Mouse (Mus musculus) megakaryocyte, adult 5-6 weeks (primary cell): ENCODE measurements around the gene Foxp1. TPM values are rescaled to one million over a fixed set of nuclear protein-coding genes. Genes with fewer than 3 reads are reported as not detected.

Experiments
- ATAC-seq: 2 replicates; pipeline ENCODE4 v1.8.0; 2016; ENCODE audit warnings: mild to moderate bottlenecking, inconsistent platforms; ENCODE audit not compliant: poor library complexity, severe bottlenecking
- total RNA-seq, 2 experiments: library from RNA; stranded (forward) in 1 of 2; stranded (reverse) in 1 of 2; fragments of 153-499, 151-499 nt in 1 of 2; fragments of 221-1000, 200-1000 nt in 1 of 2; gene quantifications; 2 replicates each; pipeline versions ENCODE4 v1.2.3 to v1.2.4; 2015 to 2017

Foxp1 gene
- total RNA-seq, 2 experiments from 2014 or later: 59.5 to 85.2 TPM

GRCm38 (mm10) chr6:99521038-99521640 is 1.4 kb downstream of the Foxp1 start:
- ATAC-seq: peak; percentile 21

- ATAC-seq: no peak
Observed at GRCm38 (mm10) chr6:99520676-99521037, 1.9 kb downstream of the Foxp1 start.

GRCm38 (mm10) chr6:99519806-99520675 is 2.5 kb downstream of the Foxp1 start:
- no peak for ATAC-seq

GRCm38 (mm10) chr6:99519052-99519451 is 3.5 kb downstream of the Foxp1 start:
- ATAC-seq: no peak; the same call in 1 of the 2 replicates

GRCm38 (mm10) chr6:99515667-99516199 is 6.8 kb downstream of the Foxp1 start:
- ATAC-seq: no peak

- no peak for ATAC-seq
Observed at GRCm38 (mm10) chr6:99511862-99512261, 10.7 kb downstream of the Foxp1 start.

DNA sequence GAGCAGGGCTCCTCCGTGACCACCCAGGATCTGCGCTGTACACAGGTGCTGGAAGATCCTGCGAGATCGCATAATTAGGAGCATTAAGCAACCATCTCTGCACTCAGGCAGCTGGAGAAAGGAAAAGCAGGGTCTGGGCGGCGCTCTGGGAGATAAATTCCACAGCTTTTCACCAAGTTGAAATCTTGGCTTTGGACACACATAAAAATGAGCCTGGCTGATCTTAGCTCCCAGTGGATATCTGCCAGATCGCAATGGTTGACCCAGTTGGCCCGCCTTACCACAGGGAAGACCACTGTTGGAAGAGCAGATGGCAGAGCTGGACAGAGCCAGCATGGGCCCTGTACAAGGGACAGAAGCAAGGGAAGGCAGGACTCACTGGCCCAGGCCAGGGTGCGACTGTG is 13.3 kb downstream of the Foxp1 start:
- ATAC-seq: no peak

DNA sequence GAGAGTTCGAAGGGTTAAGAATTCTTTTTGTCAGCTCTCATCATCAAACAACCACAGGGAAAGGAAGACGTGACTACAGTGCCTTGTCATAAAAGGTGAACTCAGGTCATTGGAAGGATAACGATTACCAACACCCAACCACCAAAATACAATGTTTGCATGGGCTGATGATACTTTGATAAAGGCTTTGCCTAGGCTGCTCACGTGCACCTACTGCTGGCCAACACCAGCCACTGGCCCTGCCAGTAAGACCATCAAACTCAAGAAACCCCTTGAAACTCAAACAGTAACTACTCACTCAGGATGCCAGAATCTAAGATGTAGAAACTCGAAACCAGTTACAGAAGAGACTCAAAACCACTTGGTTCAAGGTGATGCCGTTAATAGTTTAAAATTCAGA is 15.7 kb downstream of the Foxp1 start:
- ATAC-seq: no peak

- ATAC-seq: no peak
Observed at GRCm38 (mm10) chr6:99503741-99504140, 18.8 kb downstream of the Foxp1 start.

DNA sequence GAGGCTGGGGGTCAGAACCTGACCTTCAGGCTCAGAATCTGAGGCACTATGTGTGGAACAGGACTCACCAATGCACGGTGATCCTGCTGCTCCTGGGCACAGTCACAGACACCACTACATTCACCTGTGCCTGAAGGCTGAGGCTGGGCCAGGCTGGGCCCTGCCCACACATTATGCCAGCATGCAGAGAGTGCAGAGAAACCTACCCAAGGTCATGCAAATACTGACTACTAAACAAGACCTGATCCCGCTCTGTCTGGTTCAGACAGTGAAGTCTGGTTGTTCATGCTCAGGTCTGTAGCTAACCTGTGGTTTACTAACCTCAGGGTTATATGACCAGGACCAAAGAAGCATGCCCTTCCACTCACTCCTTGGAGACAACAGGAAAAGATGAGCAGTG is 19.8 kb downstream of the Foxp1 start:
- ATAC-seq: no peak

- peak; percentile 86 for ATAC-seq
Observed at GRCm38 (mm10) chr6:99502314-99502713, 20.2 kb downstream of the Foxp1 start.

DNA sequence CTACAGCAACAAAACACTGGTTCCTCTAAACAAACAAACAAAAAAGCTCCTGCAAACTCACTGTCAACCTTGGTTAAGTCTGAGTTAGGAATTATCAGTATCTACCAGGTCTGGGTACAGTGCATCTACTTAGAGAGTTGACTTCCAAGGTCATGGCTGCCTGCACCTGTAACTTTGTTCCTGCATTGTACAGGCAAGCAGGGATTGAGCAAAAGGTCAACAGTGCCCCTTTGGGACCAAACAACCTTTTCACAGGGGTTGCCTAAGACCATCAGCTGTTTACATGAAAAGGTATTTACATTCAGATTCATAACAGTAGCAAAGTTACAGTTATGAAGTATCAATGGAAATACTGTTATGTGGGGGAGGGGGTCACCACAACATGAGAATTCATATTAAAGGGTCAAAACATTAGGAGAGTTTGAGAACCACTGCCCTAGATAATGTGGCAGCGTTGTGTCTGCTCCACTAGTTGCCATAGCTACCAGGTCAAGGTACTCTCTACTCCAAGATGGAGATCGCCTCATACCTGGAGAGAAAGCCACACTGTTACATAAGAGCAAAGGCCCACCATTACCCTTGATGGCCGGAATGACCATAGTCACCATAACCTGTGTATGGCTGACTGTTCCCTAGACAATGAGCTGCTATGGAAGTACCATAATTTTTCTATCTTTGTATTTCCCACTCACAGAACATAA is 21.8 kb downstream of the Foxp1 start:
- ATAC-seq: no peak

GRCm38 (mm10) chr6:99498082-99498481 is 24.4 kb downstream of the Foxp1 start:
- ATAC-seq: no peak

DNA sequence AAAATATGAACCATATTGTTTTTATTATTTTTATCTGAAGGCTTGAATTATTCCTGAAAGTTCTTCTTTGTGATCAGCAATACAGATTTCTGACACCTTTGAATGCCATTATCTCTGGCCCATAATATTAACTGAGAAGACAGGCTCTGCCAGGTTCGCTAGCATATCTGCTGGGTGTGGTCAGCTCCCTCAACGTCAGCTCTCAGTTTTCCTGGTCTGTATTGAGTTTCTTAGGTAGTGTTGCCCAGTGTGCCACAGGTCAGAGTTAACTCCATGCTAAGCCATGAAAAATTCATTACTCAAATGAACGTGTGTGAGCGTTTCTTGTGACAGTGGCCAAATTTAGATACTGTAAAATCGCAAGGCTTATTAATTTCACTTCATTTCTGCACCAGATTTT is 26.4 kb downstream of the Foxp1 start:
- no peak for ATAC-seq

DNA sequence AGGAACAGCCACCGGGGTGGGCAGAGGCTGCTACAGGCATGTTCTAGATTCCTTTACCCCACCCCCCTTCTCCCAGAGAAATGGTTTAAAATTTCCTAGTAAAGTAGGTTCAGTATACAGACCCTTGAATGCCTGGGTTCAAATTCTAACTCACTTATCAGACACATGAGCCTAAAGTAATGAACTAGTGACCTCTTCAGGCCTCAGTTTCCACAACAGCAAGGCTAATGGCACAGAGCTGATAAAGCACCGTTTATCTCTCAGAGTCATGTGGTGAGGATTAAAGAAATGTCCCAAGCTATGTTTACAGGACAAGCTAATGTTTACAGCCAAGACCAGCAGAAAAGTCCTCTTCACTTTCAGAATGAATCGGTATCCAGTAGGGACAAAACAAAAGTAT is 29.6 kb downstream of the Foxp1 start:
- no peak for ATAC-seq

DNA sequence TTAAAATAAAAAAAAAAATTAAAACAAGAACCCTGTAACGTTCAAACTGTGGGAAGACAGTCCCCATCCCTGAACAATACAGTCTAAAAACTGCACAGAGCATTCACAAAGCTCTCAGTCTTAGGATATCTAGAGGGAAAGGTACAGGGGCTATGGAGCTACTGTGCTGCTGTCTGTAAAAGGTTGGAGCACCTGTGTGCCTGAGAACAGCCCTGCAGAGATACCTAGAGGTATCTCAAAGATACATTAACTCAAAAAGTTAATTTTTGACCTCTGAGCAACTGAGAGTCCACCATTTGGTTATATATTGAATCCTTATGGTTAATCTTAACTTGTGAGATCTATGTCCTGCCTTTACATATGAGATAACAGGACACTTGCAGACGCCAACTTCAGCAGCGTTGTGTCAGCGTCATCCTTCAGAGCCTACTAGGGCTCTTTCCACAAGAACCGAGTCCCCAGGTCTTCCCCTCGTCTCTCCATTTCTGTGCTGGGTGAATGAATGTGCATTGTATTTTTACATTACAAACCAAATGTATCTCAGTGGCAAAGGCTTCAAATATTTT is 30.5 kb downstream of the Foxp1 start:
- no peak for ATAC-seq

DNA sequence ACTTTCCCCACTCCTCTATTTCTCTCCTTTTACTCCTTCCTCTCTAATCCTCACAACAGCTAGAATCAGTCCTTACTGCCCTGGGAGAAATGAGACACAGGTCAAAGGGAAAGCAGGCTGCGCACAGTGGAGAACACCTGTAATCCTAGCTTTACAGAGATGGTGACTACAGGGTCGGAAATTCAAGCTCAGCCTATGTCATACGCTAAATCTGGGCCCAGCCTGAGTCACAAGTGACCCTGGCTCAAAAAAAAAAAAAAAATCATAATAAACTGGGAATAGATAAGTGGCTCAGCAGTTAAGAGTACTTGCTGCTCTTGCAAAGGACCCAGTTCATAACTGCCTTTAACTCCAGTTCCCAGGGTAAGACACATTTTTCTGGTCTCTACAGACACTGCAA is 31.4 kb downstream of the Foxp1 start:
- no peak for ATAC-seq

DNA sequence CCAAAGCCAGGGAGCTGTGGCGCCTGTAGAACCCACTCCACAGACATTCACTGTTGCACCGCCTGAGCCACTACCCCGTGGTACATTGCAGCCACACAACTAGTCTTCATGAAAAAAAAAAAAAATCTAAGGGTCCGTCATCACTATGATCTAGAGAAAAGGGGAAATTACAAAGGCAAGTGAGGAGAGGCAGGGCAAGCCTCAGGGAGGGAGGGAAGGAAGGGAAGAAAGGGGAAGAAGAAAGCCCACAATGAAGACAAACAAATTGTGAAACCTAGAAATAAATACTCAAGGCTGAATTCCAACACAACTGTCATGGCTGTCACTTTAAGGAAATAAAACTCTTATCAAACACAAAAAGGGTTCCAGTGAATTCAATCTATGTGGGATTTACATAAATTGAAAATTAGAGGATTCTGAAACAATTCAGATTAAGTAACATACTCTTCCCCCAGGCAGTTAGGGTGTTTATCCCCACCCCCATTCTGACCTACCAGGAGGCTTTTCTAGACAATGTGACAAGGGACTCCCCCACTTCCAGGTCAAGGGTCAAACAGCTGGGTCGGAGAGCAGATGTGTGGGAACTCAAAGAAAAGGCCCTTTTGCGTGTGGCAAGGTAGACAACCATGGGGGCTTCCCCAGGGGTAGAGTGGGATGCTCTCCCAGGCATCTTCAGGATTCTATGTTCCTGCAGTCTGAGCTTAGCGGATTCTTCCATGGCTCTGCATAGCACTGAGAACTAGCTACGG is 32.4 kb downstream of the Foxp1 start:
- ATAC-seq: peak; percentile 86

GRCm38 (mm10) chr6:99489423-99489822 is 33.1 kb downstream of the Foxp1 start:
- ATAC-seq: no peak

- ATAC-seq: no peak; the same call in 1 of the 2 replicates
Observed at GRCm38 (mm10) chr6:99485884-99486640, 36.5 kb downstream of the Foxp1 start.
